Mouse (Mus musculus) forebrain, embryonic 10.5 days (tissue): ENCODE measurements around the gene Arfgef2. TPM values are rescaled to one million over a fixed set of nuclear protein-coding genes. Genes with fewer than 3 reads are reported as not detected.

Experiments used
- DNase-seq: peaks from one replicate; pipeline ENCODE4 v3.0.0-alpha.2; 2017; ENCODE audit warnings: low spot score; ENCODE audit errors: extremely low spot score
- H3K27ac ChIP-seq: fragments of 300-500 bp; sonication (generic); 2 replicates; pipeline ENCODE4 v1.5.1; 2016; ENCODE audit warnings: mild to moderate bottlenecking
- H3K27me3 ChIP-seq: fragments of 300-500 bp; sonication (generic); 2 replicates; pipeline ENCODE4 v1.6.1; 2016; ENCODE audit warnings: mild to moderate bottlenecking; ENCODE audit not compliant: poor library complexity, severe bottlenecking
- H3K36me3 ChIP-seq: fragments of 300-500 bp; sonication (generic); replicated peaks from 2 replicates; pipeline ENCODE4 v1.6.1; 2016; ENCODE audit warnings: mild to moderate bottlenecking, moderate library complexity
- H3K4me1 ChIP-seq: fragments of 300-500 bp; sonication (generic); 2 replicates; pipeline ENCODE4 v1.6.1; 2016
- H3K4me3 ChIP-seq: fragments of 300-500 bp; sonication (generic); 2 replicates; pipeline ENCODE4 v1.5.1; 2016; ENCODE audit warnings: mild to moderate bottlenecking, moderate library complexity
- H3K9me3 ChIP-seq: fragments of 300-500 bp; sonication (generic); 2 replicates; pipeline ENCODE4 v1.6.1; 2016; ENCODE audit warnings: mild to moderate bottlenecking, moderate library complexity
- WGBS: fragments of 180-500 bp; shearing (Covaris S2); methylation state at CpG from one replicate; pipeline ENCODE4 v1.1.7; 2016; 5-methylcytosine and 5-hydroxymethylcytosine counted together
- polyA plus RNA-seq: library from polyadenylated mRNA; unstranded; fragments of >200 nt; fragmentation: Nextera tagmentation; extraction: Ambion mirVana; gene quantifications from 2 replicates; pipeline ENCODE4 v1.2.1, GENCODE M21; 2016

Gene Arfgef2
- 4.9 and 5.4 TPM in 2 replicates for polyA plus RNA-seq

DNA sequence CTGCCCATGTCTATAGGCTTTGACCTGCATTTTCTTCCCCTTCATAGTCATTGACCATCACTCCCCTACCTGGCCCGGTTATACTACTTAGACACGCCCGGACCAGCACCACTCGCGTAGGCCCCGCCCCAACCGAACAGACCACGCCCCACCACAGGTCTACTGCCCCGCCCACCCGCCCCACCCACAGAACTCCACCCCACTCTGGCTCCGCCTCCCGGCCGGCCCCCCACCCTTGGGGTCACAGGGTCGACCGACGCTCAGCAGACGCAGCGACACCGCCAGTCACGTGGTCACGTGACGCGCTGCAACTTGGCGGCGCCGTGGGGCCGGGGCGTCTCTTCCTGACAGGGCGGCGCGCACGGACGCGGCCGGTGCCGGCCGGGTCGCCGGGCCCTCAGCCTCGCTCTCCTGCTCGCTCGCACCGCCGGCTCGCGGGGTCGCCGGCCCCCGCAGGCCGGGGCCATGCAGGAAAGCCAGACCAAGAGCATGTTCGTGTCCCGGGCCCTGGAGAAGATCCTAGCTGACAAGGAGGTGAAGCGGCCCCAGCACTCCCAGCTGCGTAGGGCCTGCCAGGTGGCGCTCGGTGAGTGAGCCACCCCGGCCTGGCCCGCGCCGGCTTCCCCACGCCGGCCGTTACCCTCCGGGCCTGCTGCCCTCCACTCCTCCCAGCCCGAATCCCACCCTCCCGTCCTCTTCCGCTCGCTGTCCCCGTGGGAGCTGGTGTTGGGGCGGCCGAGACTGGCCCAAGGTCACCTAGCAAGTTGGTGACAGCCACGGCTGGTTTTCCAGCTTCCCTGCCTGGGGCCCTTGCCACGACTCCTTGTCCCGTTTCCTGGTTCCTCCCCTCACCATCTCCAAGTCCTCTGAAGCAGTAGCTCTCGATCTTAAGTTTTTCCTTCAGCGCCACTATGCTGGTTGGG lies at the start of gene Arfgef2:
TSS of gene Arfgef2 (plus strand) at position 339 of the 923 bp plus-strand sequence.
- DNase-seq, result peak; percentile 88
- H3K27ac ChIP-seq, result peak within 1 kb of the TSS; percentile 85
- peak within 1 kb of the TSS; percentile 92 for H3K4me3 ChIP-seq
- WGBS, result under 1% methylated on average over 76 of the region's 76 CpGs
- H3K27me3 ChIP-seq, result peaks cover 4% of the 10 kb centered on the region; the same call in 1 of the 2 replicates
- no peaks in the 10 kb centered on the region for H3K36me3 ChIP-seq
- H3K4me1 ChIP-seq, result peaks cover 18% of the 10 kb centered on the region
- no peaks in the 10 kb centered on the region for H3K9me3 ChIP-seq

DNA sequence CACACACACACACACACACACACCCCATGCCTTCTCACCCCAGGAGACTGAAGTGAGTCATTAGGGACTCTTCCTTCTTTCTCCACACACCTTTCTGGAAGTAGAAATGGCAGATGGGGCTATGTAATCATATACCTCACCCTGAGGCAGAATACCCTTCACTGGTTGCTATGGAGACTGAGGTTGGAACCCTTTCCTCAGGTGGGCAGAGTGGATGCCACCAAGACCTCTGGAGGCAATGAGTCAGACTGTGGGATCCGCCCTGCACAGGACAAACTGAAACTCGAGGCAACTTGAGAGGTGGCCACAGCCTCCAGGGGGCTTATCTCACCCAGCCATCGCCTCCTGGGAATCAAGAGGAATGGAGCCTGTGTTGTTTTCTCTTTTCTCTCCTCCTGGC lies 47.4 kb upstream of the Arfgef2 start:
- Histone ChIP-seq H3K4me3 (no peak overlapping the region), H3K27ac (no peak overlapping the region), H3K4me1 (peaks cover 11% of the 10 kb centered on the region; the same call in 1 of the 2 replicates), H3K9me3 (no peaks in the 10 kb centered on the region), H3K27me3 (no peaks in the 10 kb centered on the region), H3K36me3 (no peaks in the 10 kb centered on the region)
- no peak for DNase-seq
- 49% methylated on average over 3 of the region's 3 CpGs for WGBS

DNA sequence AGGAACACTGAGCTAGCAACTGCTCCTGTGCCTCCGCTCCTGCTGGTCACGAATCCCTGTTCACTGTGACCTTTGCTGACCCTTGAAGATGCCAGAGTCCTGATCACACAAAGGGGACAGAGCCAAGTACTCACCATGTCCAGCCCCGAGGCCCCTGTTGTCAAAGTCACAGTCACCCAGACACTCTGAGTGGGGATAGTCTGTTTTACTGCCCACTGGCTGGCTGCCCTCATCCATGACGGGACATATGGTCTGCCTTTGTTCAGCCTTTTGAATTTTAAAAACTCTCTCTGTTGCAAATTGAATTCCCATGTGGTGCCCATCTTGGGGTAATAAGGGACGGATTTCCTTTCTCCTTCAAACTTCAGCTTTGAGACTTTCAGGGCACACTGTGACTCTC lies 41.3 kb upstream of the Arfgef2 start:
- no peaks in the 10 kb centered on the region for H3K9me3 ChIP-seq
- H3K27ac ChIP-seq, result peak overlapping the region; percentile 61
- 31% methylated on average over 5 of the region's 5 CpGs for WGBS
- H3K4me3 ChIP-seq, result no peak overlapping the region
- H3K27me3 ChIP-seq, result no peaks in the 10 kb centered on the region
- no peaks in the 10 kb centered on the region for H3K36me3 ChIP-seq
- peaks cover 11% of the 10 kb centered on the region for H3K4me1 ChIP-seq
- DNase-seq, result no peak

DNA sequence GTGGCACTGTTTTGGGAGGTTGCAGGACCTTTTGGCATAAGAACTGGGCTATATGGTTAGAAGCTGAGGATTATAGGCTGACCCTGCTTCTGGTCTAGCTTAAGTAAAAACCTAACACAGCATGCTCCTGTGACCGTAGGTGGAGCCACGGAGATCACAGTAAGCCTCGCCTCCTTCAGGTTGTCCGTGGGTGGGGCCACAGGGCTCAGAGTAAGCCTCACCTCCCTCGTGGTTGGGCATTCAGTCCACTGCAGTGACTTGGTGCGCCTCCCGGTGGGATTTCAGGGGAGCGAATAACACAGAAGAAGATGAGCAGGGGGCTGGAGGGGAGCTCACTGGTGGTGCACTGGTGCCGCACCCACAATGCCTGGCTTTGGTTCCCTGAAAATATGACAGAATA lies 37.8 kb upstream of the Arfgef2 start:
- Histone ChIP-seq H3K36me3 (no peaks in the 10 kb centered on the region), H3K4me3 (no peak overlapping the region), H3K4me1 (peaks cover 11% of the 10 kb centered on the region), H3K9me3 (no peaks in the 10 kb centered on the region), H3K27ac (no peak overlapping the region), H3K27me3 (no peaks in the 10 kb centered on the region)
- DNase-seq, result no peak
- 72% methylated on average over 9 of the region's 9 CpGs for WGBS

DNA sequence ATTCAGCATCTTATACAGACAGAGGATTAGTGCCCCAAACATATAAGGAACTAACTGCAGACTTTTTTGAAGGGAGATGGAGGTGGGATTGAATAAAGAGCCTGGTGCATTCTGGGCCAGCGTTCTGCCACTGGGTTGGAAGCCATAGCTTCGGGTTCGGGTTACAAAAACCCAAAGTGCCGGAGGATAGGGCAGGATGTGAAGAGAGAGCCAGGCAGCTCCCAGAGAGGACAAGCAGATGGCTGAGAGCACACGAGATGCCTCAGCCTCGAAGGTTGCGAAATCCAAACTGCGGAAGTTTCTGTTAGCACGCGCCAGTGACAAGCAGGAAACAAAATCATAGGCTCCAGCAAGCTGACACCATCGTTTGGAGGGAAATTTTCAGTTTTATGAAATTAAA lies 34.0 kb upstream of the Arfgef2 start:
- H3K36me3 ChIP-seq, result no peaks in the 10 kb centered on the region
- H3K4me1 ChIP-seq, result peaks cover 9% of the 10 kb centered on the region
- no peak for DNase-seq
- no peak overlapping the region for H3K4me3 ChIP-seq
- H3K27ac ChIP-seq, result no peak overlapping the region
- no peaks in the 10 kb centered on the region; the same call in 1 of the 2 replicates for H3K27me3 ChIP-seq
- WGBS, result 77% methylated on average over 11 of the region's 11 CpGs
- no peaks in the 10 kb centered on the region for H3K9me3 ChIP-seq

DNA sequence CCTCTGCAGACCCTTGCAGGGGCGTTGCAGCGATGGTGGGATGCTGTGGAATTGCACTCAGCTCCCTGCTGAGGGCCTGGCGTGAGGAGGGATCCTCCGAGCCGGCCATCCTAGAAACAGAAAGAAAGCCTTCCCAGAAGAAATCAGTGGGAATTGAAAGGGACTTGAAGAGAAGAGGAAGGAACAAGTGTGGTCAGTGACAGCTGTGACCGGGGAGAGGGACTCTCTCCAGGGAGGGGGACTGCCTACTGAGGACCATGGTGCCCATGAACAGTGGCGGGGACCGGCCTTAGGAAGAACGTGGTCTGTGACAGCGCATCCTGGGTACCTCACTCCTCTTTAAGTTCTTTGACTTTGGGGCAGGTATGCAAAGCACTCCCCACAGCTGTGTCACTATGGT lies 31.8 kb upstream of the Arfgef2 start:
- H3K9me3 ChIP-seq, result no peaks in the 10 kb centered on the region
- H3K27ac ChIP-seq, result no peak overlapping the region
- WGBS, result 83% methylated on average over 10 of the region's 10 CpGs
- no peaks in the 10 kb centered on the region for H3K36me3 ChIP-seq
- peaks cover 9% of the 10 kb centered on the region for H3K4me1 ChIP-seq
- H3K4me3 ChIP-seq, result no peak overlapping the region
- no peaks in the 10 kb centered on the region; the same call in 1 of the 2 replicates for H3K27me3 ChIP-seq
- DNase-seq, result no peak

DNA sequence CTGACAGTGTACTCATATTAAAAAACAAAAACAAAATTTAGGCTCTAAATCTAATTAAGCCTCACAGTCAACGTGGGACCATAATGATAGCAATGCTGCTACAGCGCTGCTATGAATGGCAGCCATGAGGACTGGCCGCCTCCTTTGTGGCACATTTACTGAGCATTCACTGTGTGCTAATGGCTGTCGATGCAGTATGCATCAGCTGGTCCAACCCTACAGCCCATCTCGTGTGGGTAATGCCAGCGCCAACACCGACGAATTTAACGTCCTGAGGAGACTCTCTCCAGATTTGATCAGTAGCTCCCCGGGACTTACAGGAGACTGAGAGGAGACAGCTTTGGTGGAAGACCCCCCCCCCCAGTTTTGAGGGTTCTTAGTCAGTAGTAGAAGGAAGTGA lies 31.1 kb upstream of the Arfgef2 start:
- H3K4me1 ChIP-seq, result peaks cover 9% of the 10 kb centered on the region
- no peak overlapping the region for H3K4me3 ChIP-seq
- H3K27me3 ChIP-seq, result no peaks in the 10 kb centered on the region; the same call in 1 of the 2 replicates
- no peaks in the 10 kb centered on the region for H3K36me3 ChIP-seq
- no peaks in the 10 kb centered on the region for H3K9me3 ChIP-seq
- WGBS, result 92% methylated on average over 10 of the region's 10 CpGs
- no peak overlapping the region for H3K27ac ChIP-seq
- no peak for DNase-seq

DNA sequence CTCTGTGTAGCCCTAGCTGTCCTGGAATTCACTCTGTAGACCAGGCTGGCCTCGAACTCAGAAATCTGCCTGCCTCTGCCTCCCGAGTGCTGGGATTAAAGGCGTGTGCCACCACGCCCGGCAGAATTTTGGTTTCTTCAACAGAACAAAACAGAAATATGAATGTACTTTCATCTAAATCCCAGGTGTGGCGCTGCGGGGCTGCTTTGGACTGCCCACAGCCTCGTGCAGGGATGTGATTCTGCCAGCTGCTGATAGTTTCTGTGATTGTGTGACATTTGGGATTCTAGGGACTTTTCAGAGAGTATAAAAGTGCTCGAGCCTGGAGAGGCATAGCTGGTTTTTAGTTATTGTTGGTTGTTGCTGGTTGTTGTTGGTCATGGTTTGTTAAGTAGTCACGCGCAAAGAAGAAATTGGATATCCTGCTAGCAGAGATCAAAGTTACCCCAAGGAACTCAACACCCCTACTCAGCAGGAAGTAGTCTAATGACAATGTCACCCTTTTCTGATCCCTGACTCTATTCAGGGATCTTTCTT lies 30.0 kb upstream of the Arfgef2 start:
- Histone ChIP-seq H3K27ac (no peak overlapping the region), H3K4me1 (peaks cover 11% of the 10 kb centered on the region), H3K9me3 (no peaks in the 10 kb centered on the region), H3K27me3 (peaks cover 5% of the 10 kb centered on the region; the same call in 1 of the 2 replicates), H3K36me3 (no peaks in the 10 kb centered on the region), H3K4me3 (no peak overlapping the region)
- WGBS, result 66% methylated on average over 11 of the region's 11 CpGs
- DNase-seq, result no peak

DNA sequence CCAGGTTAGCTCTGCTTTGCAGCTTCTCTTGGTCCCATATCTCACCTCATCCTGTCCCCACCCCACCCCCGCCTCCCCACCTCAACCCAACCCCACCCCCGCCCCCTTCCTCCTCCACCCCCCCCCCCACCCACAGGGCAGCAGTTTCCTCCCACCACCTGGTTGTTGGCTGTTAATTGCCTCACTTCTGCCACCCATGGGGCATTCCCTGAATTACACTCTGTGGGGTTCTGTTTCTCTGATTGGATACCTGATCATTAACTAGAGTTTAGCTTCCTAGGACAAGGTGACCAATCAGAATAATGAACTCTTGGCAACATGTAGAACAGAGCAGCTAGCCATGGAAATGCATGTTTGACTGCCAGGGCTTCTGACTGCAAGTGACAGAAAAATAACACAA lies 29.1 kb upstream of the Arfgef2 start:
- peaks cover 19% of the 10 kb centered on the region for H3K4me1 ChIP-seq
- DNase-seq, result peak; percentile 35
- H3K4me3 ChIP-seq, result no peak overlapping the region
- no peaks in the 10 kb centered on the region for H3K9me3 ChIP-seq
- peaks cover 10% of the 10 kb centered on the region; the same call in 1 of the 2 replicates for H3K27me3 ChIP-seq
- H3K27ac ChIP-seq, result no peak overlapping the region
- 17% methylated on average over 2 of the region's 2 CpGs for whole genome bisulfite sequencing
- no peaks in the 10 kb centered on the region for H3K36me3 ChIP-seq

DNA sequence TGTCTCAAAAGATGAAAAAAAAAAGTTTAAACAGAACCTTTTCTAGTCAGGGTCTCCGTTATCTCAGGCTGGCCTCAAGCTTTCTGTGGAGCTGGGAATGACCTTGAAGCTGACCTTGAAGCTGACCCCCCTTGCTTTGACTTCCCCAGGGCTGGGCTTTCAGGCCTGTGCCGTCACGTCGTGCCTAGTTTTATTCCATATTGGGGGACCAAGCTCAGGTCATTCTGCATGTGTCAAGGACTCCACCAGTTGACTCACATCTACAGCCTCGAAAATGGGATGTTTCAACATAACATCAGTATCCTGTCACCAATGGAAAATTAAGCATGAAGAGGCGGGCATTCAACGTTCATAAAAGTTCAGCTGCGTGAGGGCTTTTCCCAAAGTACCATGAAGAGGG lies 25.4 kb upstream of the Arfgef2 start:
- 79% methylated on average over 8 of the region's 8 CpGs for WGBS
- Histone ChIP-seq H3K4me1 (peaks cover 21% of the 10 kb centered on the region), H3K9me3 (no peaks in the 10 kb centered on the region), H3K36me3 (no peaks in the 10 kb centered on the region), H3K27ac (no peak overlapping the region), H3K27me3 (peaks cover 11% of the 10 kb centered on the region; the same call in 1 of the 2 replicates), H3K4me3 (no peak overlapping the region)
- DNase-seq, result no peak

DNA sequence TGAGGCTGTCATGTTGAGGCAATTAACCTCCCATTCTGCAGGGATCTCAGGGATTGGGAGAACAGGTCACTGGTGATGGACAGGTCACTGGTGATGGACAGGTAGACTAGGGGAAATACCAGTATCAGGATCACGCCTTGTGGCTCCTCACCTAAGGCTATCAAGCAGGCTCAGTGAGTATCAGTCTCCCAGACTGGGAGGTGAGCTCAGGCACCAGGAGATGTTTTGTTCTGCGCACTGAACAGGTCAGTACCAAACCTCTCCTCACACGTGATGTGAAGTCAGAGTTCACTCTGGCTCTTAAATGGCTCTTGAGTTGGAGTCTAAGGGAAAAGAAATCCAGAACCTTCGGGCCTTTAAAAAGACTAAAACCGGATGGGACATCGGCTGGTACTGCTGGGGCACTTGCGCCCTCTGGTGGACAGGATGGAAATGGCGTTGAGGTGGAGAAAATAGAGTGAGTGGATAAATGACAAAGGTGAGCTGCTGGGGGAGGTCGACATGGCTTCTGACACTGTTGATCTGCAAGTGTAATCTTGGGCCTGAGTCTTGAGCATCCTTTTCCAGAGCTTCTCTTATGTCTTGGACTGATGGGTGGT lies 24.3 kb upstream of the Arfgef2 start:
- Histone ChIP-seq H3K27ac (0 out of 2 replicates have a peak overlapping the region, but pooled peaks have one; percentile 20), H3K4me1 (peaks cover 25% of the 10 kb centered on the region), H3K27me3 (peaks cover 20% of the 10 kb centered on the region; the same call in 1 of the 2 replicates), H3K4me3 (no peak overlapping the region), H3K36me3 (no peaks in the 10 kb centered on the region), H3K9me3 (no peaks in the 10 kb centered on the region)
- WGBS, result 18% methylated on average over 9 of the region's 9 CpGs
- peak; percentile 79 for DNase-seq

DNA sequence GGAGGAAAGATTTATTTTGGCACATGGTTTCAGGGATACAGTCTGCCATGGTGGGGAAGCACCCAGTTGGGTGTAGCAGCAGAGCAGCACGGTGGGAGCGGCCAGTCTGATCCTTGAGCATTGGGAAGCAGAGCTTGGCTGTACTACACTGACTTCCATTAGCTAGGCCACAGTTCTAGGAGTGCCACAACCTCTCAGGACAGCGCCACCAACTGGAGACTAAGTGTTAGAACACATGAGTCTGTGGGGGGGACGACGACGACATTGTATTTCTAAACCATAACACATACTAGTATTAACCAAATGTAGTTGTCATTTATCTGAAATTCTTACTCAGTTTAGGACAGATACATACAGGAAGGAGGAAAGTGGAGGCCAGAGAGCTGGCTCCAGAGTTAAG lies 21.0 kb upstream of the Arfgef2 start:
- peaks cover 38% of the 10 kb centered on the region for H3K4me1 ChIP-seq
- DNase-seq, result no peak
- H3K9me3 ChIP-seq, result no peaks in the 10 kb centered on the region
- WGBS, result 76% methylated on average over 6 of the region's 6 CpGs
- H3K36me3 ChIP-seq, result no peaks in the 10 kb centered on the region
- H3K4me3 ChIP-seq, result no peak overlapping the region
- no peak overlapping the region for H3K27ac ChIP-seq
- H3K27me3 ChIP-seq, result peaks cover 20% of the 10 kb centered on the region; the same call in 1 of the 2 replicates
